Mouse (Mus musculus) monocyte, adult 2 months (primary cell): ENCODE data around the gene Elp1.
A peak's percentile ranks its signal among the peaks of the same experiment; 100 is the strongest.

Experiments
- DNase-seq, 2 experiments: peaks; one replicate each; pipeline ENCODE4 v3.0.0; 2022; ENCODE audit warnings: low spot score in 2 of 2, low read depth in 1 of 2

Elp1 gene

GRCm38 (mm10) chr4:56801907-56802668 is at the start of gene Elp1, which contains the start of gene Fam206a:
Gene Elp1, minus strand, starts transcription at chr4:56802331.
Gene Fam206a, plus strand, starts transcription at chr4:56802345.
- peak; percentile 78 to 94 for DNase-seq

- DNase-seq: no peak
These were observed 48.6 kb upstream of the Elp1 start for GRCm38 (mm10) chr4:56850724-56851123.

GRCm38 (mm10) chr4:56848044-56848443 is 45.9 kb upstream of the Elp1 start:
- no peak for DNase-seq

GRCm38 (mm10) chr4:56847400-56847799 is 45.3 kb upstream of the Elp1 start:
- DNase-seq: no peak

GRCm38 (mm10) chr4:56845896-56846533 is 43.9 kb upstream of the Elp1 start:
- DNase-seq: no peak

- no peak for DNase-seq
These were observed 42.8 kb upstream of the Elp1 start for GRCm38 (mm10) chr4:56844911-56845310.

GRCm38 (mm10) chr4:56843963-56844362 is 41.8 kb upstream of the Elp1 start:
- no peak for DNase-seq

- no peak for DNase-seq
These were observed 40.4 kb upstream of the Elp1 start for GRCm38 (mm10) chr4:56842501-56842900.

- DNase-seq: no peak
These were observed 38.2 kb upstream of the Elp1 start for GRCm38 (mm10) chr4:56840297-56840696.

GRCm38 (mm10) chr4:56837661-56838060 is 35.5 kb upstream of the Elp1 start:
- no peak for DNase-seq

GRCm38 (mm10) chr4:56831998-56832397 is 29.9 kb upstream of the Elp1 start:
- no peak for DNase-seq

- DNase-seq: no peak
These were observed 29.0 kb upstream of the Elp1 start for GRCm38 (mm10) chr4:56831013-56831609.

GRCm38 (mm10) chr4:56829511-56829921 is 27.4 kb upstream of the Elp1 start:
- no peak for DNase-seq

GRCm38 (mm10) chr4:56828932-56829331 is 26.8 kb upstream of the Elp1 start:
- no peak for DNase-seq

GRCm38 (mm10) chr4:56824231-56824630 is 22.1 kb upstream of the Elp1 start:
- no peak for DNase-seq

GRCm38 (mm10) chr4:56820017-56820550 is 18.0 kb upstream of the Elp1 start:
- DNase-seq: no peak

GRCm38 (mm10) chr4:56815131-56815530 is 13.0 kb upstream of the Elp1 start:
- no peak for DNase-seq

- DNase-seq: no peak
These were observed 10.0 kb upstream of the Elp1 start for GRCm38 (mm10) chr4:56812096-56812495.

GRCm38 (mm10) chr4:56811642-56812041 is 9.5 kb upstream of the Elp1 start:
- DNase-seq: no peak

GRCm38 (mm10) chr4:56809050-56809449 is 6.9 kb upstream of the Elp1 start:
- no peak for DNase-seq

GRCm38 (mm10) chr4:56802669-56803150 is 579 bp upstream of the Elp1 start:
- DNase-seq: no peak

GRCm38 (mm10) chr4:56791373-56791772 is 10.8 kb downstream of the Elp1 start:
- no peak for DNase-seq
